Mouse (Mus musculus) CH12.LX (cell line): ENCODE measurements around the gene Sec11a. TPM values are rescaled to one million over a fixed set of nuclear protein-coding genes. Genes with fewer than 3 reads are reported as not detected.

Source experiments
- DNase-seq: peaks from one replicate; pipeline ENCODE4 v3.0.0-alpha.2; 2013; ENCODE audit errors: extremely low read depth
- H3K27ac ChIP-seq: 2 replicates; pipeline ENCODE4 v1.5.1; 2012; ENCODE audit warnings: low read depth, mild to moderate bottlenecking, control low read depth, moderate library complexity; ENCODE audit not compliant: insufficient read depth
- H3K27me3 ChIP-seq: replicated peaks from 2 replicates; pipeline ENCODE3; 2012; ENCODE audit warnings: inconsistent platforms
- H3K36me3 ChIP-seq, 2 experiments: replicated peaks in 1 of 2; 2 replicates each; pipeline versions ENCODE3 to v1.6.1; 2012; ENCODE audit warnings: inconsistent platforms in 1 of 2, low read length in 1 of 2, mild to moderate bottlenecking in 1 of 2, mixed read lengths in 1 of 2, moderate library complexity in 1 of 2; ENCODE audit not compliant: control insufficient read depth in 1 of 2, insufficient read depth in 1 of 2
- H3K4me1 ChIP-seq, 2 experiments: 2 replicates each; pipeline ENCODE4 v1.6.1; 2012; ENCODE audit warnings: inconsistent platforms in 1 of 2, moderate library complexity in 1 of 2; ENCODE audit not compliant: insufficient read depth in 2 of 2, control insufficient read depth in 1 of 2
- H3K4me2 ChIP-seq: 2 replicates; pipeline ENCODE4 v1.6.1; 2012; ENCODE audit warnings: low read depth, mild to moderate bottlenecking, control low read depth; ENCODE audit not compliant: poor library complexity, insufficient read depth, severe bottlenecking
- H3K4me3 ChIP-seq, 3 experiments: fragments of 150-350 bp in 1 of 3; sonication (generic) in 1 of 3; replicated peaks in 1 of 3; 2 replicates each; pipeline versions ENCODE3 to v1.5.1; 2011 to 2012; ENCODE audit warnings: low read depth in 2 of 3, low read length in 2 of 3, mild to moderate bottlenecking in 2 of 3, moderate library complexity in 2 of 3, control low read depth in 1 of 3, improper control_type of control experiment in 1 of 3, inconsistent platforms in 1 of 3, mixed read lengths in 1 of 3; ENCODE audit not compliant: poor library complexity in 1 of 3
- H3K79me2 ChIP-seq: replicated peaks from 2 replicates; pipeline ENCODE4 v1.6.1; 2012; ENCODE audit warnings: mild to moderate bottlenecking, moderate library complexity; ENCODE audit not compliant: control insufficient read depth, poor library complexity, insufficient read depth, severe bottlenecking; ENCODE audit errors: extremely low read depth
- H3K9ac ChIP-seq: 2 replicates; pipeline ENCODE4 v1.6.1; 2012; ENCODE audit warnings: low read depth, mild to moderate bottlenecking, control low read depth, moderate library complexity; ENCODE audit not compliant: insufficient read depth
- H3K9me3 ChIP-seq: replicated peaks from 2 replicates; pipeline ENCODE3; 2012; ENCODE audit warnings: low read length, inconsistent platforms, mixed read lengths
- CTCF ChIP-seq, 2 experiments: IDR thresholded peaks in 1 of 2; conservative IDR thresholded peaks in 1 of 2; 2 replicates each; pipeline ENCODE4 v1.5.1; 2011 to 2012; ENCODE audit warnings: low read depth in 2 of 2, low read length in 2 of 2, improper control_type of control experiment in 1 of 2, inconsistent platforms in 1 of 2, mild to moderate bottlenecking in 1 of 2, moderate library complexity in 1 of 2
- EP300 ChIP-seq: IDR thresholded peaks from 2 replicates; pipeline ENCODE4 v1.6.1; 2011; ENCODE audit warnings: low read length, improper control_type of control experiment
- ETS1 ChIP-seq: conservative IDR thresholded peaks from 2 replicates; pipeline ENCODE4 v1.6.1; 2012; ENCODE audit warnings: low read depth, mild to moderate bottlenecking, inconsistent platforms, low read length, improper control_type of control experiment, moderate library complexity
- HCFC1 ChIP-seq: IDR thresholded peaks from 2 replicates; pipeline ENCODE4 v1.6.1; 2012; ENCODE audit warnings: low read depth, mild to moderate bottlenecking, inconsistent platforms, low read length, improper control_type of control experiment
- IRF4 ChIP-seq: IDR thresholded peaks from 2 replicates; pipeline ENCODE4 v1.6.1; 2014; ENCODE audit warnings: low read depth, mild to moderate bottlenecking, inconsistent platforms, low read length, improper control_type of control experiment
- JUND ChIP-seq: conservative IDR thresholded peaks from 2 replicates; pipeline ENCODE4 v1.6.1; 2011; ENCODE audit warnings: low read depth, low read length, improper control_type of control experiment
- KAT2A ChIP-seq: IDR thresholded peaks from 2 replicates; pipeline ENCODE4 v1.6.1; 2012; ENCODE audit warnings: low read length, improper control_type of control experiment, inconsistent platforms; ENCODE audit not compliant: insufficient replicate concordance
- MAFK ChIP-seq: IDR thresholded peaks from 2 replicates; pipeline ENCODE4 v1.6.1; 2011; ENCODE audit warnings: low read length, improper control_type of control experiment; ENCODE audit not compliant: insufficient replicate concordance
- MAX ChIP-seq: IDR thresholded peaks from 2 replicates; pipeline ENCODE4 v1.6.1; 2011; ENCODE audit warnings: low read length, improper control_type of control experiment
- MXI1 ChIP-seq: IDR thresholded peaks from 2 replicates; pipeline ENCODE4 v1.6.1; 2011; ENCODE audit warnings: mild to moderate bottlenecking, low read depth, low read length, improper control_type of control experiment
- MYC ChIP-seq: IDR thresholded peaks from 2 replicates; pipeline ENCODE4 v1.6.1; 2011; ENCODE audit warnings: low read depth, mild to moderate bottlenecking, improper control_type of control experiment, low read length
- NELFE ChIP-seq: IDR thresholded peaks from 2 replicates; pipeline ENCODE4 v1.6.1; 2011; ENCODE audit warnings: low read depth, low read length, improper control_type of control experiment
- PAX5 ChIP-seq: IDR thresholded peaks from 2 replicates; pipeline ENCODE4 v1.6.1; 2012; ENCODE audit warnings: low read length, inconsistent platforms, mixed read lengths
- POLR2A ChIP-seq: IDR thresholded peaks from 2 replicates; pipeline ENCODE4 v1.6.1; 2011; ENCODE audit warnings: low read depth, mild to moderate bottlenecking, improper control_type of control experiment, low read length
- RAD21 ChIP-seq: IDR thresholded peaks from 2 replicates; pipeline ENCODE4 v1.6.1; 2011; ENCODE audit warnings: low read depth, mild to moderate bottlenecking, low read length, improper control_type of control experiment, moderate library complexity
- RCOR1 ChIP-seq: conservative IDR thresholded peaks from 2 replicates; pipeline ENCODE4 v1.6.1; 2012; ENCODE audit warnings: low read depth, mild to moderate bottlenecking, inconsistent platforms, low read length, improper control_type of control experiment
- SIN3A ChIP-seq: IDR thresholded peaks from 2 replicates; pipeline ENCODE4 v1.6.1; 2012; ENCODE audit warnings: low read length, improper control_type of control experiment, inconsistent platforms
- TCF12 ChIP-seq: IDR thresholded peaks from 2 replicates; pipeline ENCODE4 v1.6.1; 2014; ENCODE audit warnings: low read depth, mild to moderate bottlenecking, inconsistent platforms, low read length, improper control_type of control experiment
- UBTF ChIP-seq: IDR thresholded peaks from 2 replicates; pipeline ENCODE4 v1.6.1; 2012; ENCODE audit warnings: low read depth, mild to moderate bottlenecking, inconsistent platforms, low read length, improper control_type of control experiment, moderate library complexity
- USF1 ChIP-seq: IDR thresholded peaks from 2 replicates; pipeline ENCODE4 v1.6.1; 2014; ENCODE audit warnings: low read depth, mild to moderate bottlenecking, inconsistent platforms, low read length, improper control_type of control experiment
- USF2 ChIP-seq: conservative IDR thresholded peaks from 2 replicates; pipeline ENCODE4 v1.6.1; 2011; ENCODE audit warnings: low read depth, low read length, improper control_type of control experiment
- ZMIZ1 ChIP-seq: IDR thresholded peaks from 2 replicates; pipeline ENCODE4 v1.6.1; 2012; ENCODE audit warnings: low read depth, mild to moderate bottlenecking, inconsistent platforms, low read length, improper control_type of control experiment
- ZNF384 ChIP-seq: IDR thresholded peaks from 2 replicates; pipeline ENCODE4 v1.6.1; 2012; ENCODE audit warnings: low read depth, low read length, improper control_type of control experiment, inconsistent platforms
- dilution Hi-C: fragments of 300-500 bp; cut with MboI; formaldehyde crosslinking; loops from 2 replicates; pipeline ENCODE4 v1.14.3; 2020; ENCODE audit warnings: low sequenced_read_pairs; ENCODE audit not compliant: extremely low pct_unique_long_range_greater_than_20kb, extremely low pct_ligation_motif_present
- in situ Hi-C: fragments of 300-500 bp; cut with MboI; formaldehyde crosslinking; loops from 3 replicates; pipeline ENCODE4 v1.14.3; 2019; ENCODE audit warnings: low sequenced_read_pairs, low pct_ligation_motif_present, low pct_unique_long_range_greater_than_20kb, mixed read lengths
- polyA plus RNA-seq: library from polyadenylated mRNA; unstranded; fragments of >175 nt; gene quantifications from 2 replicates; pipeline ENCODE4 v1.2.1, GENCODE M21; 2012; ENCODE audit warnings: low read depth; ENCODE audit not compliant: insufficient read length
- total RNA-seq, 2 experiments: library from RNA; depleted of rRNA; stranded (reverse); fragments of 300-350 nt in 1 of 2; fragments of >200 nt in 1 of 2; gene quantifications; 2 replicates each; pipeline ENCODE4 v1.2.3; 2012 to 2014

The Sec11a gene
- total and polyA plus RNA-seq, 3 experiments, result 93.5 to 141 (median 126) TPM

- H3K27ac ChIP-seq, result peak overlapping the region; percentile 94
- H3K4me2 ChIP-seq, result peak overlapping the region; percentile 53
- TF ChIP-seq PAX5 (no peak), MYC (no peak), MXI1 (no peak; the same call in 1 of the 2 replicates), USF1 (no peak), MAX (no peak), ETS1 (no peak), RCOR1 (no peak), NELFE (peak; percentile 44; the same call in 1 of the 2 replicates), POLR2A (peak; percentile 44; the same call in 1 of the 2 replicates), JUND (no peak), SIN3A (peak; percentile 18; the same call in 1 of the 2 replicates), CTCF (conservative IDR thresholded peaks at IDR 0.05 in 1 of 2, IDR thresholded peaks at IDR 0.05 in 1 of 2; ENCODE audit: low read depth in 2 of 2, low read length in 2 of 2) (peak in 1 of 2 experiments; percentile 15; a peak in 2 of 4 replicates), MAFK (no peak), UBTF (no peak), HCFC1 (peak; percentile 8; the same call in 1 of the 2 replicates), USF2 (no peak), RAD21 (no peak), IRF4 (no peak)
- TF ChIP-seq, all 38 proteins: peak for 5
- dilution Hi-C loops, result no loop called here
- in situ Hi-C loops, result no loop called here
- peak overlapping the region; percentile 80 to 98 (median 90) for H3K4me3 ChIP-seq
- no peak for DNase-seq
- H3K9me3 ChIP-seq, result no peaks in the 10 kb centered on the region
- H3K79me2 ChIP-seq, result peaks cover 47% of the 10 kb centered on the region
- H3K27me3 ChIP-seq, result no peaks in the 10 kb centered on the region
- peak overlapping the region; percentile 85 for H3K9ac ChIP-seq
- no peaks in the 10 kb centered on the region for H3K36me3 ChIP-seq
- H3K4me1 ChIP-seq, result peaks cover 0 to 39% of the 10 kb centered on the region in 2 experiments; a peak in 3 of 4 replicates
Observed at GRCm38 (mm10) chr7:80993834-80994662, 46.5 kb upstream of the Sec11a start.

GRCm38 (mm10) chr7:80992980-80993833, 45.6 kb upstream of the Sec11a start, which contains the start of gene Zfp592:
Gene Zfp592 (plus strand): TSS chr7:80993681.
- no peaks in the 10 kb centered on the region for H3K9me3 ChIP-seq
- peak; percentile 45 for DNase-seq
- H3K36me3 ChIP-seq, result no peaks in the 10 kb centered on the region
- no peaks in the 10 kb centered on the region for H3K27me3 ChIP-seq
- peak within 1 kb of the TSS; percentile 95 for H3K4me2 ChIP-seq
- peak within 1 kb of the TSS; percentile 85 for H3K9ac ChIP-seq
- in situ Hi-C loops, result no loop called here
- peak within 1 kb of the TSS; percentile 94 for H3K27ac ChIP-seq
- TF ChIP-seq TCF12 (0 out of 2 replicates have a peak, but pooled peaks have one; percentile 26), CTCF (conservative IDR thresholded peaks at IDR 0.05 in 1 of 2, IDR thresholded peaks at IDR 0.05 in 1 of 2; ENCODE audit: low read depth in 2 of 2, low read length in 2 of 2) (no peak), MAX (no peak), HCFC1 (peak; percentile 37), ZNF384 (no peak), KAT2A (no peak), ZMIZ1 (peak; percentile 74; the same call in 1 of the 2 replicates), MAFK (no peak), RCOR1 (0 out of 2 replicates have a peak, but pooled peaks have one; percentile 24), POLR2A (peak; percentile 44; the same call in 1 of the 2 replicates), UBTF (peak; percentile 97), NELFE (0 out of 2 replicates have a peak, but pooled peaks have one; percentile 12), EP300 (no peak)
- peaks cover 38% of the 10 kb centered on the region for H3K79me2 ChIP-seq
- H3K4me1 ChIP-seq, result peaks cover 0 to 32% of the 10 kb centered on the region in 2 experiments; a peak in 3 of 4 replicates
- dilution Hi-C loops, result no loop called here
- H3K4me3 ChIP-seq, result peak within 1 kb of the TSS; percentile 80 to 98 (median 90)
